Mouse (Mus musculus): ENCODE measurements at regions not wholly inside any gene's neighbourhood (a gene's known extent, or its start where the extent isn't known, plus 50 kb on each side); places are given as distances from the start of the nearest gene placed in this dataset.

GRCm38 (mm10) chr7:111420698-111421097 is 337.9 kb upstream of the Eif4g2 start:
- no peak for DNase-seq

- no peak for DNase-seq
Measured at GRCm38 (mm10) chr7:111417735-111418134, 334.9 kb upstream of the Eif4g2 start.

DNA sequence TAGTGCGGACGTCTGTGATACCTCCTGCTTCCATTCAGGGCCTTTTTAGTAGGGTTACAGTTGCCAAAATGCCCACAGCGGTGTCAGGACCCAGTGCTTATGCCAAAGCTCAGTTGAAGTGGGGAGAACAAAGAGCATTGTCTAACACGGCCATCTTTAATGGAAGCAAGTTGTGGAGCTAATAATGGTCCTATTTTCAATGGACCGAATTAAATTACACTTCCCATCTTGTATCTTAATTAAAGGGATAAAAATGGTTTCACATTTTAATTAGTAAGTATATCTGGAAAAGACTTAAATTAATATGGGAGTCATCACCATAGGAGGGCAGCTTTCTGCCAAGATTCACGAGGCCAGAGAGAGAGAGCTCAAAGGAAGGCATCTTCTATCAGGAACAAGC is 333.2 kb upstream of the Eif4g2 start:
- DNase-seq: no peak

DNA sequence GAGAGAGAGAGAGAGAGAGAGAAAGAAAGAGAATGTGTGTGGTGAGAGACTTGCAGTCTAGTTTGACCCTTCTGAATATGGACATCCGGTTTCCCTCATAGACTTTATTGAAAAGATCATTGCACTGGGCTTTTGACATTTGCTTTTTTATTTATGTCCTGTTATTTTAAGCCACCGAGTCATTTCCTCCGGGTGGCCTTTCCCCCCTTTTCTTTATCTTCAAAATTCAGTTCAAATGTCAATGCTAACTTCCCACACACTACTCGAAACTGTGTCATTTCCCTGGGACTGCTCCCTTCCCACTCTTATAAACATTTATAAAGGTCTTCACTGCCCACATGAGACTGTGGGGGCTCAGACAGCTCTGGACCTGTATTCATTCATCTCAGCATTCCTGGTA is 330.9 kb upstream of the Eif4g2 start:
- DNase-seq: no peak

GRCm38 (mm10) chr7:111412957-111413356 is 330.1 kb upstream of the Eif4g2 start:
- DNase-seq: no peak

GRCm38 (mm10) chr7:111411386-111411960 is 328.6 kb upstream of the Eif4g2 start:
- no peak for DNase-seq

- DNase-seq: no peak
Measured at GRCm38 (mm10) chr7:111395972-111396371, 313.1 kb upstream of the Eif4g2 start.

DNA sequence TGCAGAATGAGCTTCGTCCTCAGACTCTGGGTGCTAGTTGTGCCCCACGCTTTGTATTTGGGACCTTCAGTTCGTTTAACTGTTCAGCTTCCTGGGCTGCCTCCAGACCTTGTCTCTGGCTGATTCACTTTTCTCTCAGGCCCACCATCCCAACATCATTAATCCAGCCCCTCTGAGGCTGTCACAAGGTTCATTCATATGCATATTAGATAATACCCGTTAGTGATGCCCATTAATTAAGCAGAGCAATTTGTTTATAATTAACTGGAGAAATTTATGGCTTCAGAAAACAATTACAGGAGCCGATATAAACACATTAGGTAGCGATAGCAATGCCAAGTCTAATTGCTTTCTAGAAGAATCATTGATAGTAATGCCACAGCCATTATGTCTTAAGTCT is 312.3 kb upstream of the Eif4g2 start:
- no peak for DNase-seq

DNA sequence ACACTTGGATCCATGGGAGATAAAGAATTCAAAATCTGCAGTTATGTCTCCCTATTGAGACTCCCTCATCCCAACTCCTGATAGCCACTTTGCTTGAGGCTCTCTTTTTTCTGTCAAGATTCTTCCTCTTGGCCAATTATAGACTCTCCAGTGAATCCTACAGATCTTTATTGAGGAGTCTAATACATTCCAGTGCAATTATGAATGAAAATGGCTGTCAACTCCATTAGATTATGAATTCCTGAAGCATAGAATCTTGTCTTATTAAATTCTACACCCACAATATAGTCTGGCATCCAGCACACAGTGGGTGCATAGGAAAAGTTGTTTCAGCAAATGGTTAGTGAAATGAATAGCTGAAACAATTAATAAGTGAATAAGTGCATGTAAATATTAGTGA is 311.0 kb upstream of the Eif4g2 start:
- DNase-seq: no peak

GRCm38 (mm10) chr7:111389690-111390089 is 306.9 kb upstream of the Eif4g2 start:
- DNase-seq: no peak

DNA sequence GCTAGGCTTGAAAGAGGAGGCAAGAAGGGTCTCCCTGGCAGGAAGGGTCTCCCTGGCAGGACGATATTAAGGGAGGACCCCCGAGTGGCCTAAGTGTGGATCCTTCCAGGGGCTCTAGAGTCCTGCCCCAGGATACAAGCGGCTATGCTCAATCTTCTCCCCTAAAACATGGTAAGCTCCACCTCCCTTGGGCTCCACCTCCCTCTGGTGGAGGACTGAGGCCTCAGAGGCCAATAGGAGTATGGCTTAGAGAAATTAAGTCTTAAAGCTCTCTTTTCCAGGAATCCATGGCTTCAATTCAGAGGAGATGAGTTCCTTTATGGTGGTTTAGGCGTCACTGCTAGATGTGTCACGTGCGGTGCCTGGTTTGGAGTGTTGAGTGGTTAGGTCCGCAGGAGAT is 291.7 kb upstream of the Eif4g2 start:
- no peak for DNase-seq

GRCm38 (mm10) chr7:111373380-111374173 is 290.7 kb upstream of the Eif4g2 start:
- no peak for DNase-seq

GRCm38 (mm10) chr7:111370421-111370887 is 287.6 kb upstream of the Eif4g2 start:
- DNase-seq: no peak

- DNase-seq: no peak
Measured at GRCm38 (mm10) chr7:111368296-111369004, 285.6 kb upstream of the Eif4g2 start.

- DNase-seq: no peak
Measured at GRCm38 (mm10) chr7:111366951-111367653, 284.3 kb upstream of the Eif4g2 start.

- DNase-seq: no peak
Measured at GRCm38 (mm10) chr7:111365384-111365783, 282.6 kb upstream of the Eif4g2 start.

DNA sequence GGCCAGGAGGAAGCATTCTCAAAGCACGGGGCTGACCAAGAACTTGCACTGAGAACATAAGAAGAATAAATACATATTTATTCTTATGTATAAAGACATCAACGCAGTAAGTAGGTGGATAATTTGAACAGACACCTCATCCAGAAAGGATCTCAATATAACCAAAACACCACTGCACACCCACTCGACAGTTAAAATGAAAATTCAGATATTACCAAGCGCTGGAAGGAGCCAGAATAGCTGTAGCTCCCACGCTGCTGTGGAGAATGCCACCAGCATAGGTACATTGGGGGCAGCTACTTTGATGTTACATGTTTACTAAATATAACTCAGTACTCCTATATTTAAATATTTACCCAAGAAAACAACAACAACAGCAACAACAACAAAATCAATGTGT is 280.4 kb upstream of the Eif4g2 start:
- no peak for DNase-seq

- no peak for DNase-seq
Measured at GRCm38 (mm10) chr7:111362646-111363045, 279.8 kb upstream of the Eif4g2 start.

DNA sequence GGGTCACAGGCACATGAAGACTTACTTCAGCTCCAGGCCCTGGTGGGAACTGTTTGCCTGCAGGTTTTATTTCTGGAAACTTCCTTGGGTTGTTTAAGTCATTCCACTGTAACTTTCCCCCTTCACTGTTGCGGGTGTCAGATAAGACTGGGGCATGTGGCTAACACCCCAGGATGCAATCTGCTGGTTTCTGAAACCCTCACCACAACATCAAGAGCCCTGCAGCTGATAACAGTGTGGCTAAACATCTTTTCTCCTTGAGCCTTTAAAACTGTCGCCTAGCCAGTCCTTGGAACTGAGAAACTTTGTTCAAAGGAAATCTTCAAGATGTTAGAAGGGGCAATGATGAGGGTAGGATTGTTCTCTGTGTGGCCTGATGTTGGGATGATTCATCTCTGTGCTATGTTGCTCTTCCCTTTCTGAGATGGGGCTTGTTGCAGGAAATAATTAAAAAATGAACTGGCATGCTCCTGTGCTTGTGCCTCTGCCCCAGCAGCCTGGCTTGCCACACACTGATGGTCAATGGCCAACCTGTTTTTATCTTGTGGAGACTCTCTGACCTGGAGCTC is 272.3 kb upstream of the Eif4g2 start:
- DNase-seq: no peak

DNA sequence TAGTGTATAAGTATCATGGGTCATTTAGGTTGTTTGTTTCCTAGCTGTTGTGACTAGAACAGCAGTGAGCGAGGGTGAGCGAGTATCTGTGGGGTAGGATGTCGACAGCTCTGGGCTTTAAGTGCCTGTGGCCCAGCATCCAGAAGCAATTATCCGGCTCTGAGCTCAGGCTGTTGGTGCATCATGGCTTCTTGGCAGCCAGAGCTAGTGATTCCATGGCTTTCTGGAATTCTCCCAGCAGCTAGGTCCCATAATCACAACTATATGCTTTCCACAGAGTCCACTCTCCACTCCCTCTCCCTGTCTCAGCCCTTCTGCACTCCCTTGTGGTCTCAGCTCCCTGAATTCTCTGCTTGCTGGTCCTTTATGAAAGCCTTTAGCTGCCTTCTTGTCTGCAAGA is 271.2 kb upstream of the Eif4g2 start:
- no peak for DNase-seq

DNA sequence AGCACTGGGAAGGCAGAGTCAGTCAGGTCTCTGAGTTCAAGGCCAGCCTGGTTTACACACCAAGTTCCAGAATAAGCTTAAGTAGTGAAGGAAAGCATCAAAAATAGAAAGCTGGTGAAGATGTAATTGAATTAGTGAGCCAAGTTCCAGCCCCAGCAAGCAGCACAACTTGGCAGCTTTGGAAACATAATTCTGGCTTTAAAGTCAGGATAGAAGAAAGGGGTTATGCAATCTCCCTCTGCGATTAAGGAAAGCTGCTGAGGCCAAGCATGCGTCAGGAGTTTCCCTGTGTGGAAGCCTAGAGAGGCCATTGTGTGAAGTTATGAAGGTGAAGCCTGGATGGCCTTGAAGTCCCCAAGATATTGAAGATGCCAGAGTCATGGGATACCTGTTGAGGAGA is 269.3 kb upstream of the Eif4g2 start:
- DNase-seq: no peak

GRCm38 (mm10) chr7:111345117-111345516 is 262.3 kb upstream of the Eif4g2 start:
- DNase-seq: no peak

GRCm38 (mm10) chr7:111337053-111337452 is 254.2 kb upstream of the Eif4g2 start:
- no peak for DNase-seq

Data from thymus, postnatal 25 days (tissue).